Mouse (Mus musculus) gastrocnemius, postnatal 4 days (tissue): ENCODE results near the gene Cdipt. TPM values are rescaled to one million over a fixed set of nuclear protein-coding genes. Genes with fewer than 3 reads are reported as not detected.

ENCODE experiments used
- DNase-seq, 2 experiments: peaks; one replicate each; pipeline ENCODE4 v3.0.0; 2021 to 2022; ENCODE audit warnings: low spot score in 2 of 2, mixed read lengths in 2 of 2
- total RNA-seq, 2 experiments: library from RNA; stranded (reverse); gene quantifications; 2 replicates each; pipeline ENCODE4 v1.2.3; 2021

The Cdipt gene
- total RNA-seq, 2 experiments from 2014 or later: 43.1 to 48.0 TPM

GRCm38 (mm10) chr7:127023896-127024690, 48.4 kb downstream of the Cdipt start:
- DNase-seq: no peak

- peak; percentile 36 to 80 for DNase-seq
These were observed 49.2 kb downstream of the Cdipt start for GRCm38 (mm10) chr7:127024755-127025555.

- DNase-seq: peak; percentile 40 to 66
These were observed 49.9 kb downstream of the Cdipt start for GRCm38 (mm10) chr7:127025556-127026160.

GRCm38 (mm10) chr7:127026161-127026600, 50.5 kb downstream of the Cdipt start:
- peak; percentile 64 to 74 for DNase-seq

GRCm38 (mm10) chr7:127026616-127026983, 50.9 kb downstream of the Cdipt start:
- DNase-seq: peak; percentile 87

GRCm38 (mm10) chr7:127026984-127027726, 51.4 kb downstream of the Cdipt start, which contains the start of gene Maz:
Maz (minus strand) TSS chr7:127027037.
- peak; percentile 99 to 100 for DNase-seq

GRCm38 (mm10) chr7:127027885-127028284, 52.2 kb downstream of the Cdipt start:
- DNase-seq: no peak

Other genes starting within 250 kb of the Cdipt start
- gene Mapk3, start 216.3 kb upstream of the Cdipt start, total RNA-seq: 10 to 100 TPM; 65.0 to 66.7 TPM
- gene Gdpd3, start 209.6 kb upstream of the Cdipt start, total RNA-seq: 1 to 10 TPM; 4.8 to 5.1 TPM
- gene Ypel3, start 199.0 kb upstream of the Cdipt start, total RNA-seq: 10 to 100 TPM; 61.7 to 82.5 TPM
- 1 to 10 TPM in 1 of 2 experiments, under 1 TPM in 1; 0.44 to 1.1 TPM for gene Tbx6, start 194.4 kb upstream of the Cdipt start, total RNA-seq
- 10 to 100 TPM; 74.6 to 74.7 TPM for gene Ppp4c, start 183.4 kb upstream of the Cdipt start, total RNA-seq
- gene Fam57b, start 178.2 kb upstream of the Cdipt start, total RNA-seq: 10 to 100 TPM in 1 of 2 experiments, 1 to 10 TPM in 1; 8.4 to 11.2 TPM
- not detected for gene 4930451I11Rik, start 144.3 kb upstream of the Cdipt start, total RNA-seq
- gene Doc2a, start 128.5 kb upstream of the Cdipt start, total RNA-seq: under 1 TPM; 0.26 to 0.32 TPM
- gene Hirip3, start 113.9 kb upstream of the Cdipt start, total RNA-seq: 10 to 100 TPM; 22.2 to 29.4 TPM
- 10 to 100 TPM; 35.9 to 38.7 TPM for gene Ino80e, start 113.5 kb upstream of the Cdipt start, total RNA-seq
- 10 to 100 TPM; 61.2 to 67.0 TPM for gene Taok2, start 91.2 kb upstream of the Cdipt start, total RNA-seq
- 10 to 100 TPM; 22.8 to 23.8 TPM for gene Tmem219, start 53.0 kb upstream of the Cdipt start, total RNA-seq
- gene Kctd13, start 47.0 kb upstream of the Cdipt start, total RNA-seq: 1 to 10 TPM; 6.0 to 7.0 TPM
- under 1 TPM in 1 of 2 experiments, not detected in 1; 0.26 TPM for gene Asphd1, start 26.3 kb upstream of the Cdipt start, total RNA-seq
- 1 to 10 TPM; 6.5 to 6.9 TPM for gene Sez6l2, start 25.4 kb upstream of the Cdipt start, total RNA-seq
- under 1 TPM; 0.49 to 0.76 TPM for gene Cdiptos, start 184 bp downstream of the Cdipt start, total RNA-seq
- 10 to 100 TPM; 23.2 to 27.1 TPM for gene Mvp, start 38.7 kb downstream of the Cdipt start, total RNA-seq
- gene Pagr1b, start 40.6 kb downstream of the Cdipt start, total RNA-seq: 1 to 10 TPM; 1.8 to 2.5 TPM
- gene Pagr1a, start 41.4 kb downstream of the Cdipt start, total RNA-seq: 10 to 100 TPM in 1 of 2 experiments, 1 to 10 TPM in 1; 9.1 to 14.7 TPM
- gene Gm42742, start 45.2 kb downstream of the Cdipt start, total RNA-seq: 10 to 100 TPM; 26.0 to 26.6 TPM
- 1 to 10 TPM; 6.5 to 9.4 TPM for gene Prrt2, start 45.3 kb downstream of the Cdipt start, total RNA-seq
- gene Maz, start 51.1 kb downstream of the Cdipt start, total RNA-seq: 100 to 1,000 TPM; 129 to 131 TPM
- gene Kif22, start 66.6 kb downstream of the Cdipt start, total RNA-seq: 10 to 100 TPM; 21.7 to 26.2 TPM
- gene Zg16, start 111.4 kb downstream of the Cdipt start, total RNA-seq: under 1 TPM in 1 of 2 experiments, not detected in 1; 0.47 TPM
- gene AI467606, start 115.4 kb downstream of the Cdipt start, total RNA-seq: 1 to 10 TPM; 1.3 to 1.8 TPM
- gene Qprt, start 146.3 kb downstream of the Cdipt start, total RNA-seq: 1 to 10 TPM; 4.6 to 5.2 TPM
- gene Spn, start 161.9 kb downstream of the Cdipt start, total RNA-seq: under 1 TPM; 0.54 to 0.91 TPM
- 10 to 100 TPM; 47.4 to 55.9 TPM for gene Cd2bp2, start 220.1 kb downstream of the Cdipt start, total RNA-seq
- gene Tbc1d10b, start 232.6 kb downstream of the Cdipt start, total RNA-seq: 10 to 100 TPM; 48.0 to 51.7 TPM
- gene Mylpf, start 233.0 kb downstream of the Cdipt start, total RNA-seq: over 10,000 TPM; 28,893 to 32,257 TPM